Mouse (Mus musculus) adrenal gland, adult 8-10 months (tissue): Measurements from ENCODE around the gene Stk11ip. TPM values are rescaled to one million over a fixed set of nuclear protein-coding genes. Genes with fewer than 3 reads are reported as not detected.

Source experiments
- DNase-seq: peaks from one replicate; pipeline ENCODE4 v3.0.0; 2022
- total RNA-seq, 4 experiments: library from RNA; stranded (reverse); gene quantifications; 2 replicates each; pipeline ENCODE4 v1.2.4; 2022

Gene Stk11ip
- total RNA-seq, 4 experiments from 2014 or later: 19.1 to 34.9 (median 31.3) TPM

GRCm38 (mm10) chr1:75504256-75505045 is 16.9 kb upstream of the Stk11ip start:
- no peak for DNase-seq

- DNase-seq: peak; percentile 76
These were observed 16.0 kb upstream of the Stk11ip start for GRCm38 (mm10) chr1:75505159-75505955.

GRCm38 (mm10) chr1:75505956-75506831 is 15.1 kb upstream of the Stk11ip start, which contains the start of gene Obsl1:
TSS of gene Obsl1 (minus strand) at chr1:75506452.
- no peak for DNase-seq

- no peak for DNase-seq
These were observed 14.3 kb upstream of the Stk11ip start, which contains the start of gene Inha for GRCm38 (mm10) chr1:75507006-75507405. TSS of gene Inha (plus strand) at chr1:75507077.

- no peak for DNase-seq
These were observed 11.7 kb upstream of the Stk11ip start for GRCm38 (mm10) chr1:75509586-75509985.

- no peak for DNase-seq
These were observed 11.2 kb upstream of the Stk11ip start for GRCm38 (mm10) chr1:75510154-75510553.

- DNase-seq: no peak
These were observed 9.7 kb upstream of the Stk11ip start for GRCm38 (mm10) chr1:75511437-75512210.

- DNase-seq: no peak
These were observed 8.8 kb upstream of the Stk11ip start for GRCm38 (mm10) chr1:75512550-75512949.

- no peak for DNase-seq
These were observed 4.5 kb upstream of the Stk11ip start for GRCm38 (mm10) chr1:75516703-75517380.

GRCm38 (mm10) chr1:75517984-75518383 is 3.3 kb upstream of the Stk11ip start:
- no peak for DNase-seq

- DNase-seq: no peak
These were observed 2.9 kb upstream of the Stk11ip start for GRCm38 (mm10) chr1:75518427-75518826.

GRCm38 (mm10) chr1:75519576-75519975 is 1.8 kb upstream of the Stk11ip start:
- DNase-seq: peak; percentile 57

- no peak for DNase-seq
These were observed 3.4 kb downstream of the Stk11ip start for GRCm38 (mm10) chr1:75524679-75525078.

GRCm38 (mm10) chr1:75530546-75530945 is 9.2 kb downstream of the Stk11ip start:
- DNase-seq: no peak

GRCm38 (mm10) chr1:75532280-75533172 is 11.2 kb downstream of the Stk11ip start:
- no peak for DNase-seq

GRCm38 (mm10) chr1:75533325-75534252 is 12.3 kb downstream of the Stk11ip start:
- no peak for DNase-seq

GRCm38 (mm10) chr1:75537587-75537986 is 16.3 kb downstream of the Stk11ip start:
- no peak for DNase-seq

GRCm38 (mm10) chr1:75538597-75539190 is 17.4 kb downstream of the Stk11ip start:
- DNase-seq: no peak
